Mouse (Mus musculus) kidney, adult 2 months (tissue): ENCODE results near the gene Mab21l3.

ENCODE experiments used
- CTCF ChIP-seq: fragments of 200-500 bp; conservative IDR thresholded peaks from 2 replicates; pipeline ENCODE4 v1.5.1; 2011; ENCODE audit warnings: low read depth, mild to moderate bottlenecking, control low read depth, low read length, moderate library complexity, mixed read lengths; ENCODE audit not compliant: insufficient read depth, insufficient read length
- POLR2A ChIP-seq: fragments of 200-500 bp; IDR thresholded peaks from one replicate; pipeline ENCODE4 v1.6.1; 2011; ENCODE audit warnings: low read depth, low read length, control low read depth

GRCm38 (mm10) chr3:101836971-101837370 lies 11.8 kb downstream of the Mab21l3 start:
- TF ChIP-seq CTCF, result no peak
- TF ChIP-seq POLR2A, result no peak
